Mouse (Mus musculus) erythroblast, embryonic 14.5 days (primary cell): ENCODE results near the gene Cox7a1. TPM values are rescaled to one million over a fixed set of nuclear protein-coding genes. Genes with fewer than 3 reads are reported as not detected.
A peak's percentile ranks its signal among the peaks of the same experiment; 100 is the strongest.
"Not testable (repeated sequence)": the region's sequence is repeated elsewhere in the genome, so short reads cannot be mapped to it uniquely, and the experiment has no call there.

ENCODE experiments used
- H3K27me3 ChIP-seq: 2 replicates; pipeline ENCODE4 v1.6.1; 2012; ENCODE audit warnings: inconsistent platforms; ENCODE audit not compliant: control insufficient read depth
- H3K36me3 ChIP-seq: 2 replicates; pipeline ENCODE4 v1.6.1; 2012; ENCODE audit warnings: mild to moderate bottlenecking, inconsistent platforms; ENCODE audit not compliant: control insufficient read depth
- H3K4me1 ChIP-seq: 2 replicates; pipeline ENCODE4 v1.6.1; 2012; ENCODE audit warnings: inconsistent platforms; ENCODE audit not compliant: control insufficient read depth
- H3K4me3 ChIP-seq: replicated peaks from 2 replicates; pipeline ENCODE3; 2012; ENCODE audit warnings: moderate library complexity, mild to moderate bottlenecking, inconsistent platforms
- H3K9me3 ChIP-seq: 2 replicates; pipeline ENCODE4 v1.6.1; 2012; ENCODE audit warnings: low read length, inconsistent platforms, mixed read lengths; ENCODE audit not compliant: control insufficient read depth
- GATA1 ChIP-seq: IDR thresholded peaks from 2 replicates; pipeline ENCODE4 v1.6.1; 2012; ENCODE audit warnings: low read length, inconsistent platforms, mixed read lengths
- TAL1 ChIP-seq: IDR thresholded peaks from 3 replicates; pipeline ENCODE4 v1.6.1; 2012; ENCODE audit warnings: low read length, inconsistent platforms, mixed read lengths
- polyA plus RNA-seq: library from polyadenylated mRNA; stranded (reverse); fragments of >175 nt; gene quantifications from 2 replicates; pipeline ENCODE4 v1.2.3, GENCODE M21; 2012

Gene Cox7a1
- polyA plus RNA-seq, 1 experiment: 0.12 TPM

GRCm38 (mm10) chr7:30168914-30169582, 14.9 kb upstream of the Cox7a1 start:
- H3K9me3 ChIP-seq: peaks cover 7% of the 10 kb centered on the region
- peak overlapping the region; percentile 87 for H3K4me3 ChIP-seq
- H3K27me3 ChIP-seq: no peaks in the 10 kb centered on the region
- TF ChIP-seq TAL1 (no peak), GATA1 (no peak)
- peaks cover 32% of the 10 kb centered on the region for H3K36me3 ChIP-seq
- H3K4me1 ChIP-seq: peaks cover 28% of the 10 kb centered on the region

GRCm38 (mm10) chr7:30169583-30170282, 14.2 kb upstream of the Cox7a1 start, which contains the start of gene Zfp146:
Zfp146 (minus strand) TSS chr7:30169750.
- peaks cover 6% of the 10 kb centered on the region for H3K9me3 ChIP-seq
- peaks cover 27% of the 10 kb centered on the region for H3K36me3 ChIP-seq
- H3K27me3 ChIP-seq: no peaks in the 10 kb centered on the region
- peaks cover 28% of the 10 kb centered on the region for H3K4me1 ChIP-seq
- TF ChIP-seq GATA1: peak; percentile 79
- TF ChIP-seq TAL1: no peak
- H3K4me3 ChIP-seq: peak within 1 kb of the TSS; percentile 87

- no peaks in the 10 kb centered on the region for H3K27me3 ChIP-seq
Observed at GRCm38 (mm10) chr7:30170283-30170951, 13.5 kb upstream of the Cox7a1 start.

GRCm38 (mm10) chr7:30176474-30176873, 7.5 kb upstream of the Cox7a1 start:
- Histone ChIP-seq H3K9me3 (no peaks in the 10 kb centered on the region), H3K36me3 (peaks cover 19% of the 10 kb centered on the region), H3K4me3 (no peak overlapping the region), H3K4me1 (peaks cover 3% of the 10 kb centered on the region), H3K27me3 (no peaks in the 10 kb centered on the region)
- no peak for TF ChIP-seq TAL1
- no peak for TF ChIP-seq GATA1

More at GRCm38 (mm10) chr7:30170283-30170951, 13.5 kb upstream of the Cox7a1 start:
- peak overlapping the region; percentile 87 for H3K4me3 ChIP-seq
- H3K36me3 ChIP-seq: peaks cover 21% of the 10 kb centered on the region
- H3K9me3 ChIP-seq: peaks cover 3% of the 10 kb centered on the region; the same call in 1 of the 2 replicates
- H3K4me1 ChIP-seq: peaks cover 28% of the 10 kb centered on the region
- TF ChIP-seq TAL1 (no peak), GATA1 (no peak)

GRCm38 (mm10) chr7:30178256-30178655, 5.7 kb upstream of the Cox7a1 start:
- H3K27me3 ChIP-seq: no peaks in the 10 kb centered on the region
- H3K9me3 ChIP-seq: no peaks in the 10 kb centered on the region
- H3K4me3 ChIP-seq: no peak overlapping the region
- TF ChIP-seq GATA1: no peak
- TF ChIP-seq TAL1: no peak
- H3K4me1 ChIP-seq: peaks cover 2% of the 10 kb centered on the region; the same call in 1 of the 2 replicates
- H3K36me3 ChIP-seq: peaks cover 19% of the 10 kb centered on the region

- H3K4me3 ChIP-seq: no peak overlapping the region
- no peaks in the 10 kb centered on the region for H3K9me3 ChIP-seq
- H3K27me3 ChIP-seq: no peaks in the 10 kb centered on the region
- TF ChIP-seq GATA1 (no peak), TAL1 (no peak)
- H3K36me3 ChIP-seq: peaks cover 32% of the 10 kb centered on the region
- H3K4me1 ChIP-seq: peaks cover 14% of the 10 kb centered on the region
Observed at GRCm38 (mm10) chr7:30181308-30181707, 2.6 kb upstream of the Cox7a1 start.

GRCm38 (mm10) chr7:30181929-30182328, 2.0 kb upstream of the Cox7a1 start:
- peaks cover 33% of the 10 kb centered on the region for H3K36me3 ChIP-seq
- peaks cover 14% of the 10 kb centered on the region for H3K4me1 ChIP-seq
- not testable (repeated sequence) for H3K9me3 ChIP-seq, H3K4me3 ChIP-seq, H3K27me3 ChIP-seq

- H3K36me3 ChIP-seq: peaks cover 39% of the 10 kb centered on the region
- H3K4me1 ChIP-seq: peaks cover 14% of the 10 kb centered on the region
- H3K4me3 ChIP-seq, H3K27me3 ChIP-seq, H3K9me3 ChIP-seq: not testable (repeated sequence)
Observed at GRCm38 (mm10) chr7:30183189-30183588, 755 bp upstream of the Cox7a1 start.

- H3K4me1 ChIP-seq: peaks cover 14% of the 10 kb centered on the region
- H3K36me3 ChIP-seq: peaks cover 49% of the 10 kb centered on the region
- TF ChIP-seq GATA1 (no peak), TAL1 (no peak)
- H3K9me3 ChIP-seq: no peaks in the 10 kb centered on the region
- H3K27me3 ChIP-seq: no peaks in the 10 kb centered on the region
- no peak overlapping the region for H3K4me3 ChIP-seq
Observed at GRCm38 (mm10) chr7:30184641-30185348, 851 bp downstream of the Cox7a1 start.
